Mouse (Mus musculus): Measurements from ENCODE around the gene Cobl.

- no peak for TF ChIP-seq CTCF (IDR thresholded peaks at IDR 0.05; ENCODE audit: control insufficient read depth, insufficient read depth, insufficient replicate concordance, low read depth, low read length)
- TF ChIP-seq POLR2A (IDR thresholded peaks at IDR 0.05; ENCODE audit: control insufficient read depth, low read depth, low read length), result no peak
Observed at GRCm38 (mm10) chr11:12435018-12435417, 29.7 kb downstream of the Cobl start.

All from testis, adult 2 months (tissue).